Mouse (Mus musculus) urinary bladder, postnatal 10 days (tissue): ENCODE measurements around the gene Rgs12.

Experiments used
- DNase-seq: peaks from one replicate; pipeline ENCODE4 v3.0.0; 2022; ENCODE audit warnings: low spot score

Gene Rgs12

DNA sequence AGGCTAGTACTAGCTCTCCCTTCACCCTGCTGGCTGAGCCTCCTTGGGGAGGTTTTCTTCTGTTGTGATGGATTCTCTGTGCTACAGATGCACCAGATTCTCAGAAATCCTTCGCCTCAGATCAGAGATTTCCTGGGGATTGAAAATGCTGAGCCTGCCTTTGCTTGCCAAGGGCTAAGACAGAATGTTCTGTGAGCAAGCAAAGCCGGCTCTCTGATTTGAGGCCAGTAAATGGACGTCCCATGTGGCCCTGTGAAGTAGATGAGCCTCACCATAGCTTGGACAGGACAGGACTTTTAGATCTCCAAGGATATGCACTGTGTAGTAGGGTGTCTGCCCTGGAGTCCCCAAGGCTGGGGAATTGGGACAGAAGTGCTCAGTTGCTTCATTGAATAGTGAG is 135.7 kb downstream of the Rgs12 start:
- DNase-seq: no peak

DNA sequence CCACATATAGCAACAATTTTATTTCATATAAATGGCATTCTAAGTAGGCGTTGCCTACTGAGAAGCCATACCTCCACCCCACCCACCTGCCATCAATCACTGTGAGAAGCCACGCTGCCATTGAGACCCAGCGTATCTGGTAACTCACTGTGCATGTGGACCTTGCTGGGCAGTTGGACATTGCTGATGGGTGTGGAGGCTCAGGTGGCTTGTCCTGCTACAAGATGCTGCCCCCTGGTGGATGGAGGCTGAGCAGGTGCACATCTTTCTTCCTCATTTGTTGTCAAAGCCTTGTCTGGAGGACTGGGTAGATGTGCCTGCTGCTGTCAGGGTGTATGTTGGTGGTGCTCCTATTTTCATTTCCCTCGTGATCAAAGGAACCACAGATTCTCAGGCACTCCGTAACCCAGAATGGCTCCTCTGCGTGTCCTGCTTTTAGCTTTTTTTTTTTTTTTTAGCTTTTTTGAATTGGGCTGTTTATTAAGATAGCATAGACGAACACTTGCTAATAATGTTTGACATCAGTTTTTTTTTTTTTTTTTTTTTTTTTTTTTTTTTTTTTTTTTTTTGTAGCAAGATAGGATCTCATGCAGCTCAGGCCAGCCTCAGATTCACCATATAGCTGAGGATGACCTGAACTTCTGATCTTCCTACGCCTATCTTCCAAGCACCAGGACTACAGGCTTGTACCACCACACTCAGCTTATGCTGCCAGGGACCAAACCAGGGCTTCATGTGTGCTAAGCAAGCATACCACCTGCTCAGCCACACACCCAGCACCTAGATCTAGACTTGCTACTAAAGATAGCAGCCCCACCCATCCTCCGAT is 139.8 kb downstream of the Rgs12 start:
- DNase-seq: no peak
